Mouse (Mus musculus) hindbrain, embryonic 14.5 days (tissue): ENCODE data around the gene Lpp. TPM values are rescaled to one million over a fixed set of nuclear protein-coding genes. Genes with fewer than 3 reads are reported as not detected.

Experiments used
- ATAC-seq: fragments of 200-750 bp; cut with Nextera tagmentation; 2 replicates; pipeline ENCODE4 v1.8.0; 2017; ENCODE audit warnings: moderate number of reproducible peaks, mild to moderate bottlenecking, moderate TSS enrichment, moderate library complexity; ENCODE audit not compliant: low FRiP score
- DNase-seq: peaks from one replicate; pipeline ENCODE4 v3.0.0-alpha.2; 2015; ENCODE audit warnings: low spot score
- H3K27ac ChIP-seq: fragments of 300-500 bp; sonication (generic); 2 replicates; pipeline ENCODE4 v1.5.1; 2014; ENCODE audit warnings: mild to moderate bottlenecking, moderate library complexity
- H3K27me3 ChIP-seq: fragments of 300-500 bp; sonication (generic); 2 replicates; pipeline ENCODE4 v1.6.1; 2014; ENCODE audit warnings: mild to moderate bottlenecking, low read length, mixed read lengths; ENCODE audit not compliant: control insufficient read depth, insufficient read depth
- H3K36me3 ChIP-seq: fragments of 300-500 bp; sonication (generic); replicated peaks from 2 replicates; pipeline ENCODE4 v1.6.1; 2014; ENCODE audit not compliant: control insufficient read depth, insufficient read depth
- H3K4me1 ChIP-seq: fragments of 300-500 bp; sonication (generic); replicated peaks from 2 replicates; pipeline ENCODE4 v1.6.1; 2014; ENCODE audit warnings: antibody characterized with exemption, low read length, mixed read lengths; ENCODE audit not compliant: control insufficient read depth, insufficient read depth
- H3K4me2 ChIP-seq: fragments of 300-500 bp; sonication (generic); replicated peaks from 2 replicates; pipeline ENCODE4 v1.6.1; 2014; ENCODE audit warnings: mild to moderate bottlenecking, moderate library complexity
- H3K4me3 ChIP-seq: fragments of 300-500 bp; sonication (generic); replicated peaks from 2 replicates; pipeline ENCODE4 v1.5.1; 2014; ENCODE audit warnings: mild to moderate bottlenecking, low read length
- H3K9ac ChIP-seq: fragments of 300-500 bp; sonication (generic); 2 replicates; pipeline ENCODE4 v1.6.1; 2014
- H3K9me3 ChIP-seq: fragments of 300-500 bp; sonication (generic); 2 replicates; pipeline ENCODE4 v1.6.1; 2016; ENCODE audit warnings: low read length; ENCODE audit not compliant: control insufficient read depth
- WGBS: fragments of 180-500 bp; shearing (Covaris S2); extraction: QIAGEN DNeasy Blood & Tissue Kit; methylation state at CpG from one replicate; pipeline ENCODE4 v1.1.7; 2014; 5-methylcytosine and 5-hydroxymethylcytosine counted together
- polyA plus RNA-seq: library from polyadenylated mRNA; unstranded; fragments of >200 nt; fragmentation: Nextera tagmentation; extraction: Ambion mirVana; gene quantifications from 2 replicates; pipeline ENCODE4 v1.2.1, GENCODE M21; 2014

Lpp gene
- polyA plus RNA-seq, 1 experiment from 2014 or later, result 13.0 TPM

DNA sequence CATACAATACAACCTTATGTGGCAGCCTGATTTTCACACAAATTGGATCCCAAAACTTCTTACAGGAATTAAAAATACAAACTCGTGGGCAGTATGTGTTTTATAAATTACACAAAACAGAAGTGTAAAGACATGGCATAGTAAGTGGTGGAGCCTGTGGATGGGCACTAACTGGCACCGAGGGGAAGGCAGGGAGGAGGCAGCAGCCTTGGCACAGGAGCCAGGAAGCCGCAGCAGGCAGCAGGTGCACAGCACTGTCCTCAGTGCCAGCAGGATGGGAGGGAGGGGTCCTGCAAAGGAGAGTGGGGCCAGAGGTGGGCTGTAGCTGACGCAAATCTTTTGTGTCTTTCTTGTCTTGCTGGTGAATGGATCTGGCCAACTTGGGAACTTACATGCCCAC, 19.8 kb downstream of the Lpp start:
- Histone ChIP-seq H3K27ac (no peak overlapping the region), H3K36me3 (no peaks in the 10 kb centered on the region), H3K27me3 (no peaks in the 10 kb centered on the region), H3K4me3 (no peak overlapping the region), H3K4me2 (no peak overlapping the region), H3K9ac (no peak overlapping the region), H3K9me3 (no peaks in the 10 kb centered on the region), H3K4me1 (no peaks in the 10 kb centered on the region)
- 73% methylated on average over 4 of the region's 4 CpGs for WGBS
- ATAC-seq (no peak), DNase-seq (no peak)

DNA sequence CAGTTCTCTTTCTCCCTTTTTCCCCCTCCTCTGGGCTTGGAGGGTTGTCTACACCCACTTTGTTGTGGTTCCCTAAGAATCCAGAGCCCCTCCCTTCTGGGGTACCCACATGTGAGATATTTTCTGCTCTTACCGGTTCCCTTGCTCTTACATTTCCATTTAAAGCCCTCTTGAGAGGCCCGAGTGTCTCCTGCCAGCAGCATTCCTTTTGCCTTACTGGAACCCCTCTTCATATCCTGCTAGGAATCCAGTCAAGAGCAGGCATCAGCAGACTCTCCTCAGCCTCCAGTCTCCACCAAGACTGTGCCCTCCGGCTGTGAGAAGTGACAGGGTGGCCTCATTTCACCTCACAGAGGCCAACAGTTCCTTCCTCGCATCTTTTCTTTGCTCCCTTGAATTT, 24.7 kb downstream of the Lpp start:
- no peaks in the 10 kb centered on the region for H3K36me3 ChIP-seq
- no peak overlapping the region for H3K27ac ChIP-seq
- H3K9ac ChIP-seq, result no peak overlapping the region
- DNase-seq (no peak), ATAC-seq (no peak)
- H3K27me3 ChIP-seq, result no peaks in the 10 kb centered on the region
- H3K9me3 ChIP-seq, result no peaks in the 10 kb centered on the region
- peaks cover 7% of the 10 kb centered on the region; the same call in 1 of the 2 replicates for H3K4me1 ChIP-seq
- no peak overlapping the region for H3K4me2 ChIP-seq
- WGBS, result 77% methylated on average over 4 of the region's 4 CpGs
- H3K4me3 ChIP-seq, result no peak overlapping the region

DNA sequence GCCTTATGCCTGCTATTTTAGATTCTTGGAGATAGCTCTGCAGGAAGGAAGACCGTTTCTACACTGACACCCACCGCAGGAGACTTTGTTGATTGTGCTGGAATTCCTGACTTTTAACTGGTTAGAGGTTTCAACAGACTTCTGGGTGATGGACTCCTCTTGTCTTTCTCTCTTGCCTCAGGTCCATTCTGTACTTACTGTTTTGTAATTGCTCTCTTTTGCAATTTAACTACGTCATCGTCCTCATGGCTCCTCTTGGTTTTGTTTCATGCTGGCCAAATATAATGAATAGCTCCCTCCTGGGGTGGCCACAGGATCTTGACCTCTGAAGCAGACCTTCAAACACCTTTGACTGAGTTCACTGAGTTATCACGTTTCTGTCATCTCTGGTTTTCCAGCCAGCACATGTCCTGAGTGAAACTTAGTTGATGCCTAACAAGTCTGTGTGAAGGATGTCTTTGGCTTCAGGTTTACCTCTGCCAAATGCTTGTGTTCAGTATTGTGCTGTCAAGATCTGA, 27.4 kb downstream of the Lpp start:
- Histone ChIP-seq H3K4me2 (no peak overlapping the region), H3K4me3 (no peak overlapping the region), H3K27me3 (no peaks in the 10 kb centered on the region), H3K36me3 (no peaks in the 10 kb centered on the region), H3K9me3 (no peaks in the 10 kb centered on the region), H3K27ac (no peak overlapping the region), H3K9ac (no peak overlapping the region), H3K4me1 (peaks cover 7% of the 10 kb centered on the region; the same call in 1 of the 2 replicates)
- ATAC-seq (no peak), DNase-seq (no peak)
- WGBS, result 76% methylated on average over 5 of the region's 5 CpGs

DNA sequence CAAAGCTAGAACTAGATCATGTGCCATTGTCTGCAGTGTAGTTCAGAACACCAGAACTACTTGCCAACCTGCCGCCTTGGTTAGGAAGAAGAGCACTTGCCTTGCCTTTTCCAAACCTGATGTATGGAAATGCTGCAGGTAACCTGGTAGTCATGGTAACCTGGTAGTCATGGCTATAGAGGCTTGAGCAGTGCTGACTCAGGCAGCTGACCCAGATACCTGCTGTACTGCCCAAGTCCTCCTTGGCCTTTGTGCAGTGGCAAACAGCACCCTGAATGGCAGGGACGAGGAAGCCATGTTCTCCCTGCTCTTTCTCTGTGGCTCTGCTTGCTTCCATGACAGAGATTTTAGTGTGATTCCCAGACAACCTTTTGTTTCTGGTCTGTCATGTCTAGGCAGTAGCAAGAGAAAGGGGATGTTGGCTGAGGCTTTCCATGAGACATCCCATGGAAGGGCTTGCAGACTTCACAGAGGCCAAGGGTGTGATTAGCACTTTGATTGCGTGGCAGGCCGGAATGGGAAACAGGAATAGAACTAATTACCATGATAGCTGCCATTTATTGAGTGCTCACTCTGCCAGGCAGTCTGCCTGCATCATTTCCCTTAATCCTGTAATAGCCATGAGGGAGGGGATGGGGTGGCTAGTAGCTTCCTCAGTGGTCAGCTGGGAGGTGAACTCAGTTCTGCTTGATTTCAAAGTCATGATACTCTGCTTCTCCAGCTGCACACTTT, 28.5 kb downstream of the Lpp start:
- H3K36me3 ChIP-seq, result no peaks in the 10 kb centered on the region
- ATAC-seq (no peak), DNase-seq (no peak)
- no peaks in the 10 kb centered on the region for H3K9me3 ChIP-seq
- no peak overlapping the region for H3K9ac ChIP-seq
- 64% methylated on average over 4 of the region's 4 CpGs for WGBS
- no peak overlapping the region for H3K4me3 ChIP-seq
- H3K27me3 ChIP-seq, result no peaks in the 10 kb centered on the region
- H3K4me1 ChIP-seq, result peaks cover 7% of the 10 kb centered on the region; the same call in 1 of the 2 replicates
- H3K4me2 ChIP-seq, result no peak overlapping the region
- H3K27ac ChIP-seq, result no peak overlapping the region

DNA sequence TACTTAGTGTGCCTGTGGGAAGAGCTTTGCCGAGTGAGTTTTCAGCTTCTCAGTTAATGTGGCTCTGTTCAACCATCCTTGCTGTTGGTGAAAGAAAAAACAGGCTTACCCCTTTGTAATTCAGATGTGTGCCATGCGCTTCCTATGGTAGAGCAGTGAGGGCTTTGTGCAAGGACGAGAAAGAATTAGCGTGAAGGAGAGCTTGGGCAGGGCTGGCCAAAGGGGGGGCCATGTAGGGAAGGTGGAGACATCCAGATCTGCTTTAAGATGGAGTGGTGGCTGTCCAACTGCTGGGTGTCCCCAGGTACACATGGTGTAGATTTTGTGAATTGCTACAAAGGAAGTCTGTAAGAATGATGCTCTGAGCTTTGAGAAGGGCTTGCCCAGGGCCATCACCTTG, 29.9 kb downstream of the Lpp start:
- H3K4me3 ChIP-seq, result no peak overlapping the region
- H3K27ac ChIP-seq, result no peak overlapping the region
- H3K27me3 ChIP-seq, result no peaks in the 10 kb centered on the region
- DNase-seq (no peak), ATAC-seq (no peak)
- H3K9ac ChIP-seq, result no peak overlapping the region
- H3K9me3 ChIP-seq, result no peaks in the 10 kb centered on the region
- H3K4me1 ChIP-seq, result peaks cover 7% of the 10 kb centered on the region; the same call in 1 of the 2 replicates
- no peaks in the 10 kb centered on the region for H3K36me3 ChIP-seq
- H3K4me2 ChIP-seq, result no peak overlapping the region
- 40% methylated on average over 4 of the region's 4 CpGs for WGBS

DNA sequence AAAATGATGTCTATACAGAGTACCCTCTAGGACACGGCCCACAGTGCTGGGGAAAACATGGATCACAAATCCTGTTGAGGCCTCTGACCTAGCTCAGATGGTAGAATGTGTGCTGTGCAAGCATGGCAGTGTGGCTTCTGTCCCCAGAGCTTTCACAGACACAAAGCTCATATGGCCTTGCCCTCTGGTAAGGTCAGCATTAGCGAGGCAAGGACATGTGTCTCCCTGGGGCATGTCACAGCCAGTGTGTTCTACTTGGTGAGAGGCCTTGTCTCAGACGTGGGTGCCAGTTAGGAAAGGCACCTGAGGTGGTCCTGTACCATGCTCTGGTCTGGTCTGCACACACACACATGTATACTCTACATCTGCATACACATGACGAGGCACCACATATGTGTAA, 30.4 kb downstream of the Lpp start:
- 72% methylated on average over 4 of the region's 4 CpGs for WGBS
- Histone ChIP-seq H3K4me3 (no peak overlapping the region), H3K27me3 (no peaks in the 10 kb centered on the region), H3K9me3 (no peaks in the 10 kb centered on the region), H3K36me3 (no peaks in the 10 kb centered on the region), H3K4me1 (peaks cover 7% of the 10 kb centered on the region; the same call in 1 of the 2 replicates), H3K9ac (no peak overlapping the region), H3K27ac (no peak overlapping the region), H3K4me2 (no peak overlapping the region)
- ATAC-seq, result no peak
- no peak for DNase-seq

DNA sequence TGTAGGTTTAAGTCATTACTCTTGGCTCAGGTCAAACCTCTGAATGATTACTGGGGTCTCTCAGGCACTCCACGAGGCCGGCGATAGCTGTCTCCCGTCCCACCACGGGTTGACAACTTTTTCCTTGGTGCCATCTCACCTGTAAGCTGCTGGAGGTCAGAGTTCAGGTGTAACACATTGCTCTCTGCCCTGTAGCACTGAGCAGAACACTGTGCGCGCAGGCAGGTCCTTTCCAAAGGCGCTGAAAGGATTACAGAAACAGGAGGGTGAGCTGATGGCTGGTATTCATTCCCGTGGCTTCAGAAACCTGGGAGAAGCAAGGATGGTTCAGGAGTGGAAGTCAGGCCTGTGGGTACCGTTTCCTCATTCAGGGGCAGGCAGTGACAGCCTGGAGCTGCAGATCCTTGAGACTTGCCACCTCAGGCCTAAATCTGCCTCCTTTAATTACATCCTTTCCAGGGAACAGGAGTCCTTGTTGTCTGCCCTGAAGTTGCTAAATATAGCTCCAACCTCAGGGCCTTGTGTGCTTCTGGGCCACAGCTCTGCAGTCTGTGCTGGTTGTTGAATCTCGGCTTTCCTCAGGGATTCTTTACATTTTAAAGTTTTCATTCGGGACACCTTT, 31.2 kb downstream of the Lpp start:
- Histone ChIP-seq H3K27me3 (no peaks in the 10 kb centered on the region), H3K27ac (no peak overlapping the region), H3K4me3 (no peak overlapping the region), H3K4me1 (peaks cover 7% of the 10 kb centered on the region; the same call in 1 of the 2 replicates), H3K9ac (no peak overlapping the region), H3K36me3 (no peaks in the 10 kb centered on the region), H3K4me2 (no peak overlapping the region), H3K9me3 (no peaks in the 10 kb centered on the region)
- DNase-seq, result no peak
- no peak for ATAC-seq
- 86% methylated on average over 12 of the region's 12 CpGs for WGBS

DNA sequence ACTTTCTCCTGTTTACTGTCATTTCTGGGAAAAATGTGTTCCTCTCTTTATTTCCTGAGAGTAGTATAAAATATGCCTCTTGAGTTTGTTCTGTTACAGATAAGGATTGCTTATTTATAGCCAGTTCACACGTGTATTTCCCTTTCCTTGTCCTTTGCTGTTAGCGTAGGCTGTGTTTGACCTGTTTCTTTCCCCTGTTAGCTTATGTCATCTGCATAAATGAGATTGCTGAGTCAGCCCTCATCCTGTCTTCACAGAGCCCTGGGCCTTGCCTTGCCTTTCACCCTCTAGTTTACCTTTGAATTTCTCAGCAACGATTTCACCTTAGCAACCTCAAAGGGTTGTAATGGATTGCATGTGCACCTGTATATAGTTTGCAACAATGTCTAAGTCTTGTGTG, 32.5 kb downstream of the Lpp start:
- Histone ChIP-seq H3K4me3 (no peak overlapping the region), H3K36me3 (no peaks in the 10 kb centered on the region), H3K4me1 (peaks cover 7% of the 10 kb centered on the region; the same call in 1 of the 2 replicates), H3K27ac (no peak overlapping the region), H3K9me3 (no peaks in the 10 kb centered on the region), H3K4me2 (no peak overlapping the region), H3K9ac (no peak overlapping the region), H3K27me3 (no peaks in the 10 kb centered on the region)
- no peak for DNase-seq
- no peak for ATAC-seq
- WGBS, result 81% methylated on average over 3 of the region's 3 CpGs

DNA sequence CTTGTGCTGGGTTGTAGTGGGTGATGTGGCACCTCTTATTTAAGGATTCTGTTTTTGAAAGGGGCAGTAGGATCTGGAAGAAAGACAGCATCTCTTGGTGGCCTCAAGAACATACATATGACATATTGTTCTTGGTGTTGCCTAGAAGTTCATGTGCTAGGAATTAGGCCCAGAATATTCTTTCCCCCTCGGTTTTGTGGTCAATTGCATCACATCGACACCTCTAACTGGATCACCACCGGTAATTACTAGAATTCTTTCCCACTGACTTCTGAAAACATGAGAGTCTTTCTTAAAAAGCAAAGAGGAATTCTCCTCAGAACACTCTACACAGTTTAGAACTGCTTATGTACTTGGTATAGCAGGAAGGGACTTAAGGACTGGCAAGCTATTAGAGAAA, 34.3 kb downstream of the Lpp start:
- H3K36me3 ChIP-seq, result no peaks in the 10 kb centered on the region
- no peaks in the 10 kb centered on the region for H3K9me3 ChIP-seq
- H3K9ac ChIP-seq, result no peak overlapping the region
- WGBS, result 94% methylated on average over 3 of the region's 3 CpGs
- DNase-seq (no peak), ATAC-seq (no peak)
- no peak overlapping the region for H3K4me3 ChIP-seq
- no peaks in the 10 kb centered on the region for H3K4me1 ChIP-seq
- H3K27ac ChIP-seq, result no peak overlapping the region
- H3K27me3 ChIP-seq, result no peaks in the 10 kb centered on the region
- H3K4me2 ChIP-seq, result no peak overlapping the region
